Mouse (Mus musculus) ES-E14 (cell line): ENCODE measurements around the gene Crybg3. TPM values are rescaled to one million over a fixed set of nuclear protein-coding genes. Genes with fewer than 3 reads are reported as not detected.

Experiments used
- DNase-seq: peaks from one replicate; pipeline ENCODE4 v3.0.0-alpha.2; 2013; ENCODE audit warnings: low read depth, low spot score
- H3K27ac ChIP-seq: 2 replicates; pipeline ENCODE4 v1.5.1; 2012; ENCODE audit warnings: low read depth, mild to moderate bottlenecking, low read length, moderate library complexity, mixed read lengths; ENCODE audit not compliant: poor library complexity, insufficient read depth, severe bottlenecking
- H3K36me3 ChIP-seq: 2 replicates; pipeline ENCODE4 v1.6.1; 2012; ENCODE audit warnings: mild to moderate bottlenecking, low read length, moderate library complexity, mixed read lengths; ENCODE audit not compliant: control insufficient read depth, poor library complexity, insufficient read depth, severe bottlenecking
- H3K4me1 ChIP-seq, 2 experiments: fragments of 150-350 bp in 1 of 2; sonication (generic) in 1 of 2; 2 replicates each; pipeline ENCODE4 v1.6.1; 2012; ENCODE audit warnings: low read length in 2 of 2, mild to moderate bottlenecking in 1 of 2, mixed read lengths in 1 of 2; ENCODE audit not compliant: control insufficient read depth in 2 of 2, insufficient read depth in 2 of 2, poor library complexity in 1 of 2
- H3K4me3 ChIP-seq, 2 experiments: fragments of 150-350 bp in 1 of 2; sonication (generic) in 1 of 2; 2 replicates each; pipeline ENCODE4 v1.5.1; 2012; ENCODE audit warnings: low read length in 2 of 2, low read depth in 1 of 2, mild to moderate bottlenecking in 1 of 2, mixed read lengths in 1 of 2; ENCODE audit not compliant: insufficient read depth in 1 of 2, poor library complexity in 1 of 2, severe bottlenecking in 1 of 2
- H3K9ac ChIP-seq: 2 replicates; pipeline ENCODE4 v1.6.1; 2012; ENCODE audit warnings: low read depth, mild to moderate bottlenecking, low read length, mixed read lengths; ENCODE audit not compliant: poor library complexity, insufficient read depth, severe bottlenecking
- H3K9me3 ChIP-seq: fragments of 150-350 bp; sonication (generic); 2 replicates; pipeline ENCODE4 v1.6.1; 2012; ENCODE audit warnings: low read depth, mild to moderate bottlenecking, low read length; ENCODE audit not compliant: control insufficient read depth, insufficient read depth
- CHD2 ChIP-seq: IDR thresholded peaks from 2 replicates; pipeline ENCODE4 v1.6.1; 2014; ENCODE audit warnings: mild to moderate bottlenecking, low read depth, low read length, inconsistent platforms
- HCFC1 ChIP-seq: IDR thresholded peaks from 2 replicates; pipeline ENCODE4 v1.6.1; 2012; ENCODE audit warnings: low read length, inconsistent platforms, borderline replicate concordance; ENCODE audit not compliant: insufficient read depth
- MAFK ChIP-seq: IDR thresholded peaks from 2 replicates; pipeline ENCODE4 v1.6.1; 2014; ENCODE audit warnings: mild to moderate bottlenecking, low read depth, low read length, inconsistent platforms; ENCODE audit not compliant: insufficient read depth
- ZC3H11A ChIP-seq: IDR thresholded peaks from 2 replicates; pipeline ENCODE4 v1.6.1; 2012; ENCODE audit warnings: low read depth, mild to moderate bottlenecking, inconsistent platforms, low read length, borderline replicate concordance
- ZNF384 ChIP-seq: IDR thresholded peaks from 2 replicates; pipeline ENCODE4 v1.6.1; 2012; ENCODE audit warnings: low read depth, low read length, inconsistent platforms
- in situ Hi-C, 2 experiments: fragments of 600-800 bp; cut with MboI; formaldehyde crosslinking; loops; one replicate each; pipeline ENCODE4 v1.15.1; 2025; ENCODE audit warnings: low sequenced_read_pairs in 2 of 2, inconsistent platforms in 1 of 2; ENCODE audit not compliant: unreplicated experiment in 2 of 2
- total RNA-seq: library from RNA; depleted of rRNA; stranded (reverse); fragments of 300-350 nt; gene quantifications from 2 replicates; pipeline ENCODE4 v1.2.3, GENCODE M21; 2012

The Crybg3 gene
- total RNA-seq, 1 experiment, result 10.2 TPM

- in situ Hi-C loops, result no loop called here
- no peak for DNase-seq
Measured at GRCm38 (mm10) chr16:59594714-59595113, 6.1 kb downstream of the Crybg3 start.

GRCm38 (mm10) chr16:59590790-59591189 is 10.0 kb downstream of the Crybg3 start:
- no peak for DNase-seq
- in situ Hi-C loops, result no loop called here
- Histone ChIP-seq H3K9me3 (no peaks in the 10 kb centered on the region), H3K27ac (no peak overlapping the region), H3K9ac (no peak overlapping the region), H3K4me1 (peaks cover 5 to 9% of the 10 kb centered on the region in 2 experiments; a peak in 2 of 4 replicates), H3K4me3 (no peak overlapping the region), H3K36me3 (no peaks in the 10 kb centered on the region)
- TF ChIP-seq MAFK, result no peak
- TF ChIP-seq CHD2, result no peak
- no peak for TF ChIP-seq ZC3H11A
- no peak for TF ChIP-seq ZNF384
- TF ChIP-seq HCFC1, result no peak

More at GRCm38 (mm10) chr16:59594714-59595113, 6.1 kb downstream of the Crybg3 start:
- Histone ChIP-seq H3K9ac (no peak overlapping the region), H3K9me3 (no peaks in the 10 kb centered on the region), H3K27ac (no peak overlapping the region), H3K4me3 (no peak overlapping the region), H3K36me3 (no peaks in the 10 kb centered on the region), H3K4me1 (peaks cover 0 to 3% of the 10 kb centered on the region in 2 experiments; a peak in 1 of 4 replicates)
- TF ChIP-seq MAFK (no peak), ZNF384 (no peak), ZC3H11A (no peak), CHD2 (no peak), HCFC1 (no peak)

- peaks cover 5 to 9% of the 10 kb centered on the region in 2 experiments; a peak in 2 of 4 replicates for H3K4me1 ChIP-seq
- H3K9ac ChIP-seq, result no peak overlapping the region
- no peak overlapping the region for H3K4me3 ChIP-seq
- no peaks in the 10 kb centered on the region for H3K36me3 ChIP-seq
- in situ Hi-C loops, result no loop called here
- no peak overlapping the region for H3K27ac ChIP-seq
- no peak for TF ChIP-seq HCFC1
- no peak for TF ChIP-seq ZC3H11A
- TF ChIP-seq MAFK, result no peak
- no peak for DNase-seq
- H3K9me3 ChIP-seq, result no peaks in the 10 kb centered on the region
Measured at GRCm38 (mm10) chr16:59588351-59589025, 12.3 kb downstream of the Crybg3 start.

- H3K4me3 ChIP-seq, result no peak overlapping the region
- in situ Hi-C loops, result no loop called here
- H3K4me1 ChIP-seq, result peaks cover 5 to 9% of the 10 kb centered on the region in 2 experiments; a peak in 2 of 4 replicates
- H3K36me3 ChIP-seq, result no peaks in the 10 kb centered on the region
- H3K27ac ChIP-seq, result no peak overlapping the region
- no peak for TF ChIP-seq CHD2
- no peak for TF ChIP-seq ZC3H11A
- TF ChIP-seq HCFC1, result no peak
- TF ChIP-seq MAFK, result no peak
- no peak for TF ChIP-seq ZNF384
- no peak overlapping the region for H3K9ac ChIP-seq
- DNase-seq, result no peak
- H3K9me3 ChIP-seq, result no peaks in the 10 kb centered on the region
Measured at GRCm38 (mm10) chr16:59587816-59588215, 13.0 kb downstream of the Crybg3 start.

- in situ Hi-C loops, result no loop called here
- no peak overlapping the region for H3K9ac ChIP-seq
- TF ChIP-seq ZNF384 (no peak), ZC3H11A (no peak), MAFK (no peak), HCFC1 (no peak), CHD2 (no peak)
- no peak overlapping the region for H3K4me3 ChIP-seq
- DNase-seq, result no peak
- no peaks in the 10 kb centered on the region for H3K36me3 ChIP-seq
- H3K9me3 ChIP-seq, result no peaks in the 10 kb centered on the region
- peaks cover 5 to 9% of the 10 kb centered on the region in 2 experiments; a peak in 2 of 4 replicates for H3K4me1 ChIP-seq
- no peak overlapping the region for H3K27ac ChIP-seq
Measured at GRCm38 (mm10) chr16:59586911-59587310, 13.9 kb downstream of the Crybg3 start.
